Mouse (Mus musculus) midbrain, postnatal 0 days (tissue): ENCODE data around the gene Gm11565. TPM values are rescaled to one million over a fixed set of nuclear protein-coding genes. Genes with fewer than 3 reads are reported as not detected.
"Not testable (repeated sequence)": the region's sequence is repeated elsewhere in the genome, so short reads cannot be mapped to it uniquely, and the experiment has no call there.

Source experiments
- ATAC-seq: fragments of 200-750 bp; cut with Nextera tagmentation; 2 replicates; pipeline ENCODE4 v1.8.0; 2017; ENCODE audit warnings: moderate number of reproducible peaks, mild to moderate bottlenecking, moderate TSS enrichment, moderate library complexity; ENCODE audit not compliant: low FRiP score
- DNase-seq: peaks from one replicate; pipeline ENCODE4 v3.0.0-alpha.2; 2015; ENCODE audit warnings: low spot score
- H3K27ac ChIP-seq: fragments of 300-500 bp; sonication (generic); 2 replicates; pipeline ENCODE4 v1.5.1; 2014; ENCODE audit warnings: low read depth, mild to moderate bottlenecking, low read length, mixed read lengths
- H3K27me3 ChIP-seq: fragments of 300-500 bp; sonication (generic); 2 replicates; pipeline ENCODE4 v1.6.1; 2014; ENCODE audit warnings: low read length, control low read depth, mixed read lengths; ENCODE audit not compliant: insufficient read depth
- H3K36me3 ChIP-seq: fragments of 300-500 bp; sonication (generic); 2 replicates; pipeline ENCODE4 v1.6.1; 2014; ENCODE audit warnings: low read length, control low read depth, mixed read lengths; ENCODE audit not compliant: insufficient read depth
- H3K4me1 ChIP-seq: fragments of 300-500 bp; sonication (generic); 2 replicates; pipeline ENCODE4 v1.6.1; 2014; ENCODE audit warnings: mild to moderate bottlenecking, control low read depth, antibody characterized with exemption, low read length, mixed read lengths; ENCODE audit not compliant: insufficient read depth
- H3K4me2 ChIP-seq: fragments of 300-500 bp; sonication (generic); 2 replicates; pipeline ENCODE4 v1.6.1; 2014; ENCODE audit warnings: low read depth, mild to moderate bottlenecking, low read length, mixed read lengths; ENCODE audit not compliant: poor library complexity, severe bottlenecking
- H3K4me3 ChIP-seq: fragments of 300-500 bp; sonication (generic); 2 replicates; pipeline ENCODE4 v1.5.1; 2014; ENCODE audit warnings: low read depth, mild to moderate bottlenecking, low read length, moderate library complexity
- H3K9ac ChIP-seq: fragments of 300-500 bp; sonication (generic); replicated peaks from 2 replicates; pipeline ENCODE4 v1.6.1; 2014; ENCODE audit warnings: mild to moderate bottlenecking, low read length, moderate library complexity, mixed read lengths; ENCODE audit not compliant: poor library complexity, severe bottlenecking
- H3K9me3 ChIP-seq: fragments of 300-500 bp; sonication (generic); 2 replicates; pipeline ENCODE4 v1.6.1; 2016; ENCODE audit warnings: low read length, control low read depth
- CTCF ChIP-seq: IDR thresholded peaks from 2 replicates; pipeline ENCODE4 v1.5.1; 2016; ENCODE audit warnings: antibody characterized with exemption, mild to moderate bottlenecking
- WGBS: fragments of 180-500 bp; shearing (Covaris S2); extraction: QIAGEN DNeasy Blood & Tissue Kit; methylation state at CpG from one replicate; pipeline ENCODE4 v1.1.7; 2014; 5-methylcytosine and 5-hydroxymethylcytosine counted together
- polyA plus RNA-seq: library from polyadenylated mRNA; unstranded; fragments of >200 nt; fragmentation: Nextera tagmentation; extraction: Ambion mirVana; gene quantifications from 2 replicates; pipeline ENCODE4 v1.2.1, GENCODE M21; 2015
- total RNA-seq: library from RNA; depleted of rRNA; stranded (reverse); fragments of >200 nt; gene quantifications from 2 replicates; pipeline ENCODE4 v1.2.3, GENCODE M21; 2014; rRNA removed

Gm11565 gene
- total RNA-seq: not detected in 2 replicates
- polyA plus RNA-seq: not detected in 2 replicates

DNA sequence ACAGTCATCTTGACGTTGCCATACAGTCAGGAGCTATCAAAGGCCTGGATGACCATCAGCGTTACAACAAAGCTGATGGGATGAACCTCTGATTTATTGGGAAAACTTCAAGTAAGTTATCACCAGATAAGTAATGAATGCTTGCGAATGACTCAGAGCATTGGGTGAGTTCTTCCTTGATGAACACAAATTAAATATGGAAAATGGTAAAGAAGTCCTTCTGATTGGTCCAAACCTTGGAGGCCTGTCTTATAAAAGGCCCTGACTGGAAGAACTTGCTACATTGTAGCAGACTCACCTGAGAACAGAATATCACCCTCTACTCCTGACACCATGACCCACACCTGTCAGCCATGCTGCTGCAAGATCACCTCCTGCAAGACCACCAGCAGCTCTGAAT is at the start of gene Gm11565:
Gene Gm11565, plus strand, starts transcription at position 301 of the 400 bp plus-strand sequence.
- Histone ChIP-seq H3K4me2 (no peak within 1 kb of the TSS), H3K9me3 (no peaks in the 10 kb centered on the region), H3K36me3 (no peaks in the 10 kb centered on the region), H3K27ac (no peak within 1 kb of the TSS), H3K4me1 (no peaks in the 10 kb centered on the region), H3K4me3 (no peak within 1 kb of the TSS), H3K27me3 (no peaks in the 10 kb centered on the region), H3K9ac (no peak within 1 kb of the TSS)
- no peak for TF ChIP-seq CTCF
- no peak for ATAC-seq
- DNase-seq: no peak
- 94% methylated on average over 3 of the region's 3 CpGs for WGBS

DNA sequence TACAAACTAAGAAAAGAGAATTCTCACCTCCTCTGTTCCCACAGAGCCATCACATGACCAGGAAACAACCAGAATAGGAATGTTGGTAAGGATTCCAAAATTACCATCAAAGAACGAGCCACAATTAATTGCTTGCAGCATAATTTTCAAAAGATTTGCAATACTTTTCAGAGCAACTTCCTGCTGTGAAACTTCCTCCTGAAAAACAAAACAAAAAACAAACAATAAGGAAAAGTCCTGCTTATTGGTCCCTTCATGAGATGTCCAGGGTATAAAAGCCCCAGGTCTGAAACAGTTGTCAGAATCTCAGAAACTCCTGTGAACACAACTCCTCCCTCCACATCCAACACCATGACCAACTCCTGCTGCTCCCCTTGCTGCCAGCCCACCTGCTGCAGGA is 41.5 kb upstream of the Gm11565 start, which contains the start of gene Krtap9-1:
Gene Krtap9-1, plus strand, starts transcription at position 301 of the 400 bp plus-strand sequence.
- not testable (repeated sequence) for H3K4me3 ChIP-seq, H3K27ac ChIP-seq, H3K36me3 ChIP-seq, H3K4me1 ChIP-seq, H3K9ac ChIP-seq, ATAC-seq, H3K4me2 ChIP-seq, DNase-seq, H3K27me3 ChIP-seq, H3K9me3 ChIP-seq
- 71% methylated on average over 1 of the region's 1 CpGs for WGBS

DNA sequence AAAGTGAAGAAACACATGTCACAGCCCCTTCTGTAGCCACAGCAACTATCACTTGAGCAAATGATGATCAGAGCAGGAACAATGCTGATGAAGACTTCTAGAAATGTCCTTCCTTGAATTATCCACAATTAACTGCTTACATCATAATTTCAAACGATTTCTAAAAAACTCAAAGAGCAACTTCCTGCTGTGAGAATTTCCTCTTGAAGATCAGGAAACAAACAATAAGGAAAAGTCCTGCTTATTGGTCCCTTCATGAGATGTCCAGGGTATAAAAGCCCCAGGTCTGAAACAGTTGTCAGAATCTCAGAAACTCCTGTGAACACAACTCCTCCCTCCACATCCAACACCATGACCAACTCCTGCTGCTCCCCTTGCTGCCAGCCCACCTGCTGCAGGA is 35.7 kb upstream of the Gm11565 start, which contains the start of gene Gm11567:
Gene Gm11567, plus strand, starts transcription at position 301 of the 400 bp plus-strand sequence.
- WGBS: 49% methylated on average over 1 of the region's 1 CpGs
- not testable (repeated sequence) for ATAC-seq

DNA sequence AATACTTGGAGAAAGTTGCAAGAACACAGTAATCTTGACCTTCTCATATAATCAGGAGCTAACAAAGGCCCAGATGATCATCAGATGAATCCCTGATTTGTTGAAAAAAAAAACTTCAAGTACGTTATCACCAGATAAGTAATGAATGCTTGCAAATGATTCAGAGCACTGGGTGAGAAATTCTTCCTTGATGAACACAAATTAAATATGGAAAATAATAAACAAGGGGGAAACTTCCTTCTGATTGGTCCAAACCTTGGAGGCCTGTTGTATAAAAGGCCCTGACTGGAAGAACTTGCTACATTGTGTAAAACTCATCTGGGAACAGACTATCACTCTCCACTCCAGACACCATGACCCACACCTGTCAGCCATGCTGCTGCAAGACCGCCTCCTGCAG is 6.9 kb upstream of the Gm11565 start, which contains the start of gene Krtap31-1:
Gene Krtap31-1, plus strand, starts transcription at position 301 of the 400 bp plus-strand sequence.
- DNase-seq (no peak), ATAC-seq (no peak)
- Histone ChIP-seq H3K4me2 (no peak within 1 kb of the TSS), H3K27ac (no peak within 1 kb of the TSS), H3K27me3 (no peaks in the 10 kb centered on the region), H3K9ac (no peak within 1 kb of the TSS), H3K4me1 (no peaks in the 10 kb centered on the region), H3K4me3 (no peak within 1 kb of the TSS), H3K9me3 (no peaks in the 10 kb centered on the region), H3K36me3 (no peaks in the 10 kb centered on the region)
- TF ChIP-seq CTCF: no peak
- 85% methylated on average over 2 of the region's 2 CpGs for WGBS

More for the DNA sequence above, 35.7 kb upstream of the Gm11565 start, which contains the start of gene Gm11567:
- H3K27ac ChIP-seq, H3K4me2 ChIP-seq, H3K9me3 ChIP-seq, H3K4me1 ChIP-seq, H3K9ac ChIP-seq, H3K4me3 ChIP-seq, H3K36me3 ChIP-seq, DNase-seq, H3K27me3 ChIP-seq: not testable (repeated sequence)

DNA sequence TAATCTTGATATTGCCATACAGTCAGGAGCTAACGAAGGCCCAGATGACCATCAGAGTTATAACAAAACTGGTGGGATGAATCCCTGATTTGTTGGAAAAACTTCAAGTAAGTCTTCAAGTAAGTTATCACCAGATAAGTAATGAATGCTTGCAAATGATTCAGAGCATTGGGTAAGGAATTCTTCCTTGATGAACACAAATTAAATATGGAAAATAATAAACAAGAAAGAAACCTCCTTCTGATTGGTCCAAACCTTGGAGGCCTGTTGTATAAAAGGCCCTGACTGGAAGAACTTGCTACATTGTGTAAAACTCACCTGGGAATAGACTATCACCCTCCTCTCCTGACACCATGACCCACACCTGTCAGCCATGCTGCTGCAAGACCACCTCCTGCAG is 21.4 kb downstream of the Gm11565 start, which contains the start of gene Krtap31-2:
Gene Krtap31-2, plus strand, starts transcription at position 301 of the 400 bp plus-strand sequence.
- 94% methylated on average over 1 of the region's 1 CpGs for WGBS
- Histone ChIP-seq H3K9ac (no peak within 1 kb of the TSS), H3K27ac (no peak within 1 kb of the TSS), H3K27me3 (no peaks in the 10 kb centered on the region), H3K9me3 (no peaks in the 10 kb centered on the region), H3K36me3 (no peaks in the 10 kb centered on the region), H3K4me1 (no peaks in the 10 kb centered on the region), H3K4me3 (no peak within 1 kb of the TSS), H3K4me2 (no peak within 1 kb of the TSS)
- DNase-seq (no peak), ATAC-seq (no peak)
- no peak for TF ChIP-seq CTCF

DNA sequence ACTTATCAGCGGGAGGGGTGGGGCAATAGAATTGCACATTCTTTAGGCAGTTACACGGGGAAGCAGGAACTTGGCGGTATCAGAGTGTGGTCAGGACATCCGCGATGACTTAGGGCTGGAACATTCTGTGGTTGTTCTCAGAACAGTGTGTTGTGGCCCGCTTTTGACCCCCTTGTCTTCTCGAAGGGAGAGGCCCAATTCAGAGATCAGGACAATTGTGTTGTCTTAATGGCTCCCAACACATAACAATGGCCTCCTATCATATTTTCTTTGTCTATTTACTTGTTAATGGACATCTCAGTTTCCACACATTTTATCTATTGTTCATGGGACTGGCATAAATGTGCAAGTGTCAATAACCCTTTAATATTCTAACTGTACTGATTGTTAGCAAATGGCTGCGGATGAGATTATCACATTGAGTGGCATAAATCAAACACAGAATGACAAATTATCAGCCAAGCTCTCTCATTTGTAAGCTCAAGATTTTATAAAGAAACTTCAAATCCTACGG is 23.3 kb downstream of the Gm11565 start:
- no peak for DNase-seq
- Histone ChIP-seq H3K9ac (no peak overlapping the region), H3K9me3 (no peaks in the 10 kb centered on the region), H3K27ac (no peak overlapping the region), H3K4me2 (no peak overlapping the region), H3K27me3 (no peaks in the 10 kb centered on the region), H3K4me3 (no peak overlapping the region), H3K36me3 (no peaks in the 10 kb centered on the region), H3K4me1 (no peaks in the 10 kb centered on the region)
- ATAC-seq: no peak
- TF ChIP-seq CTCF: no peak
- WGBS: 82% methylated on average over 9 of the region's 9 CpGs
